Mouse (Mus musculus): Measurements from ENCODE around the gene Svop. TPM values are rescaled to one million over a fixed set of nuclear protein-coding genes. Genes with fewer than 3 reads are reported as not detected.

Gene Svop
- total and polyA plus RNA-seq, 2 experiments from 2014 or later = 105 to 175 TPM

- peaks cover 13% of the 10 kb centered on the region; the same call in 1 of the 2 replicates for H3K36me3 ChIP-seq (ENCODE audit: insufficient read depth, low read length)
- peaks cover 5% of the 10 kb centered on the region; the same call in 1 of the 2 replicates for H3K4me1 ChIP-seq (ENCODE audit: insufficient read depth, low read length)
- no peak overlapping the region for H3K4me2 ChIP-seq (ENCODE audit: low read depth, low read length, poor library complexity, severe bottlenecking)
- no peaks in the 10 kb centered on the region for H3K9me3 ChIP-seq (ENCODE audit: low read length)
- no peak for TF ChIP-seq CTCF (IDR thresholded peaks at IDR 0.05)
- DNase-seq (ENCODE audit: low spot score) (no peak), ATAC-seq (ENCODE audit: low FRiP score) (no peak)
- H3K9ac ChIP-seq (replicated peaks; ENCODE audit: low read length, poor library complexity, severe bottlenecking) = no peak overlapping the region
- H3K27ac ChIP-seq (ENCODE audit: low read depth, low read length) = no peak overlapping the region
- no peaks in the 10 kb centered on the region for H3K27me3 ChIP-seq (ENCODE audit: insufficient read depth, low read length)
- WGBS = 71% methylated on average over 9 of the region's 9 CpGs
- no peak overlapping the region for H3K4me3 ChIP-seq (ENCODE audit: low read depth, low read length)
Measured at GRCm38 (mm10) chr5:113986182-113986961, 105.0 kb downstream of the Svop start.

GRCm38 (mm10) chr5:113985737-113986136 lies 105.6 kb downstream of the Svop start:
- H3K4me1 ChIP-seq (ENCODE audit: insufficient read depth, low read length) = no peaks in the 10 kb centered on the region
- ATAC-seq (ENCODE audit: low FRiP score) (no peak), DNase-seq (ENCODE audit: low spot score) (no peak)
- no peak overlapping the region for H3K9ac ChIP-seq (replicated peaks; ENCODE audit: low read length, poor library complexity, severe bottlenecking)
- no peaks in the 10 kb centered on the region for H3K27me3 ChIP-seq (ENCODE audit: insufficient read depth, low read length)
- no peak overlapping the region for H3K4me2 ChIP-seq (ENCODE audit: low read depth, low read length, poor library complexity, severe bottlenecking)
- no peak for TF ChIP-seq CTCF (IDR thresholded peaks at IDR 0.05)
- H3K9me3 ChIP-seq (ENCODE audit: low read length) = no peaks in the 10 kb centered on the region
- peaks cover 14% of the 10 kb centered on the region; the same call in 1 of the 2 replicates for H3K36me3 ChIP-seq (ENCODE audit: insufficient read depth, low read length)
- WGBS = 83% methylated on average over 2 of the region's 2 CpGs
- no peak overlapping the region for H3K27ac ChIP-seq (ENCODE audit: low read depth, low read length)
- H3K4me3 ChIP-seq (ENCODE audit: low read depth, low read length) = no peak overlapping the region

GRCm38 (mm10) chr5:113984025-113984740 lies 107.2 kb downstream of the Svop start:
- TF ChIP-seq CTCF (IDR thresholded peaks at IDR 0.05) = no peak
- Histone ChIP-seq H3K27me3 (ENCODE audit: insufficient read depth, low read length) (no peaks in the 10 kb centered on the region), H3K36me3 (ENCODE audit: insufficient read depth, low read length) (peaks cover 12% of the 10 kb centered on the region; the same call in 1 of the 2 replicates), H3K27ac (ENCODE audit: low read depth, low read length) (no peak overlapping the region), H3K4me3 (ENCODE audit: low read depth, low read length) (no peak overlapping the region), H3K4me1 (ENCODE audit: insufficient read depth, low read length) (no peaks in the 10 kb centered on the region), H3K4me2 (ENCODE audit: low read depth, low read length, poor library complexity, severe bottlenecking) (no peak overlapping the region), H3K9me3 (ENCODE audit: low read length) (no peaks in the 10 kb centered on the region), H3K9ac (replicated peaks; ENCODE audit: low read length, poor library complexity, severe bottlenecking) (no peak overlapping the region)
- 88% methylated on average over 13 of the region's 13 CpGs for WGBS
- ATAC-seq (ENCODE audit: low FRiP score) (no peak), DNase-seq (ENCODE audit: low spot score) (no peak)

GRCm38 (mm10) chr5:113983541-113983940 lies 107.8 kb downstream of the Svop start:
- H3K4me1 ChIP-seq (ENCODE audit: insufficient read depth, low read length) = no peaks in the 10 kb centered on the region
- WGBS = 65% methylated on average over 6 of the region's 6 CpGs
- H3K9me3 ChIP-seq (ENCODE audit: low read length) = no peaks in the 10 kb centered on the region
- DNase-seq (ENCODE audit: low spot score) (no peak), ATAC-seq (ENCODE audit: low FRiP score) (no peak)
- H3K4me2 ChIP-seq (ENCODE audit: low read depth, low read length, poor library complexity, severe bottlenecking) = no peak overlapping the region
- no peak overlapping the region for H3K9ac ChIP-seq (replicated peaks; ENCODE audit: low read length, poor library complexity, severe bottlenecking)
- TF ChIP-seq CTCF (IDR thresholded peaks at IDR 0.05) = no peak
- peaks cover 12% of the 10 kb centered on the region; the same call in 1 of the 2 replicates for H3K36me3 ChIP-seq (ENCODE audit: insufficient read depth, low read length)
- H3K27ac ChIP-seq (ENCODE audit: low read depth, low read length) = no peak overlapping the region
- no peak overlapping the region for H3K4me3 ChIP-seq (ENCODE audit: low read depth, low read length)
- no peaks in the 10 kb centered on the region for H3K27me3 ChIP-seq (ENCODE audit: insufficient read depth, low read length)

- ATAC-seq (ENCODE audit: low FRiP score) (no peak), DNase-seq (ENCODE audit: low spot score) (no peak)
- 81% methylated on average over 8 of the region's 8 CpGs for WGBS
- Histone ChIP-seq H3K4me3 (ENCODE audit: low read depth, low read length) (no peak overlapping the region), H3K9me3 (ENCODE audit: low read length) (no peaks in the 10 kb centered on the region), H3K9ac (replicated peaks; ENCODE audit: low read length, poor library complexity, severe bottlenecking) (no peak overlapping the region), H3K4me1 (ENCODE audit: insufficient read depth, low read length) (no peaks in the 10 kb centered on the region), H3K27me3 (ENCODE audit: insufficient read depth, low read length) (no peaks in the 10 kb centered on the region), H3K36me3 (ENCODE audit: insufficient read depth, low read length) (peaks cover 17% of the 10 kb centered on the region; the same call in 1 of the 2 replicates), H3K27ac (ENCODE audit: low read depth, low read length) (no peak overlapping the region), H3K4me2 (ENCODE audit: low read depth, low read length, poor library complexity, severe bottlenecking) (no peak overlapping the region)
- TF ChIP-seq CTCF (IDR thresholded peaks at IDR 0.05) = no peak
Measured at GRCm38 (mm10) chr5:113981843-113982242, 109.5 kb downstream of the Svop start.

GRCm38 (mm10) chr5:113981171-113981570 lies 110.2 kb downstream of the Svop start:
- Histone ChIP-seq H3K4me3 (ENCODE audit: low read depth, low read length) (no peak overlapping the region), H3K4me2 (ENCODE audit: low read depth, low read length, poor library complexity, severe bottlenecking) (no peak overlapping the region), H3K9ac (replicated peaks; ENCODE audit: low read length, poor library complexity, severe bottlenecking) (no peak overlapping the region), H3K36me3 (ENCODE audit: insufficient read depth, low read length) (peaks cover 17% of the 10 kb centered on the region; the same call in 1 of the 2 replicates), H3K4me1 (ENCODE audit: insufficient read depth, low read length) (no peaks in the 10 kb centered on the region), H3K9me3 (ENCODE audit: low read length) (no peaks in the 10 kb centered on the region), H3K27ac (ENCODE audit: low read depth, low read length) (no peak overlapping the region), H3K27me3 (ENCODE audit: insufficient read depth, low read length) (no peaks in the 10 kb centered on the region)
- DNase-seq (ENCODE audit: low spot score) (no peak), ATAC-seq (ENCODE audit: low FRiP score) (no peak)
- WGBS = 90% methylated on average over 6 of the region's 6 CpGs
- no peak for TF ChIP-seq CTCF (IDR thresholded peaks at IDR 0.05)
